Mouse (Mus musculus) left cerebral cortex, adult 11 months (tissue): ENCODE measurements around the gene Foxc1.

Experiments used
- DNase-seq: peaks from one replicate; pipeline ENCODE4 v3.0.0; 2022; ENCODE audit warnings: low spot score

The Foxc1 gene

GRCm38 (mm10) chr13:31830332-31830731 is 23.9 kb downstream of the Foxc1 start:
- DNase-seq: no peak

GRCm38 (mm10) chr13:31835802-31836201 is 29.4 kb downstream of the Foxc1 start:
- DNase-seq: no peak

- DNase-seq: no peak
Observed at GRCm38 (mm10) chr13:31849258-31849971, 43.0 kb downstream of the Foxc1 start.

GRCm38 (mm10) chr13:31853564-31853963 is 47.1 kb downstream of the Foxc1 start:
- no peak for DNase-seq

- no peak for DNase-seq
Observed at GRCm38 (mm10) chr13:31854000-31854399, 47.6 kb downstream of the Foxc1 start.

- no peak for DNase-seq
Observed at GRCm38 (mm10) chr13:31860200-31860599, 53.8 kb downstream of the Foxc1 start.
